Mouse (Mus musculus): ENCODE data around the gene Dctn2. TPM values are rescaled to one million over a fixed set of nuclear protein-coding genes. Genes with fewer than 3 reads are reported as not detected.

Gene Dctn2
- polyA plus RNA-seq, 1 experiment, result 200 TPM

DNA sequence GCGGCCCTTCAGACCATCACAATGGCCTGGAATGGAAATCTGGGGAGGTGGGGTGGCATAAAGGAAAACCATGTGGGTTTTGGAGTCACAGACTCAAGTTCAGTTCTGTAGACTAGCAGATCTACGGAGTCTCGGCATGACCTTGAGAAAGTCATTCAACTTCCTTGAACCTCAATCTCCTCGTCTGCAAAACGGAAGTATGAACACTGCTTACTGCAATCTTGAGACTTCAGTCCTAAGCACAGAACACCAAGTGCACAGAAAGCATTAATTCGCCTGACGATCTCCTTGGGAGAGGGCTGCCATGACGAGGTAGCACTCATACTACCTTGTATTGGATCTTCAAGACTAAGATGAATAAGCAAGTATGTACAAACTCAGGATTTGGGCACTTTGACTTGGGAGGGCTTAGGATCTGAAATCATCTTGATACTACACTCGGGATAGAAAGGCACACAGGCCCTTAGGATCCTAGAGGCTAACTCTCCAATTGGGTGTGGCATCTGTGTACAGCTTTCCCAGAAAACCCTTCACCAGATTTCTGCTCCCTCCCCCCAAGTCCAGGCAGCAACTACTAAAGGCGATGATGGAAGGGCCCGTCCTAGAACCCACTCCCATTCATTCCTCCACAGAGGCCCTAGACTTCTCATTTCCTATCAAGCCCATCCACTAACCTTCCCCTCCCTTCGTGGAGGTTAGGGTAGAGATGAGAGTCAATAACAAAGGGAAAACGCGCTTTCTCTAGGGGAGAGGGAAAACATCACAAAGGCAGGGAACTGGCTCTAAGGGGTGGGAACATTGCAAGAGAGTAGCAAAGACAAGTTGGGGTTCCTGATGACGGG, 4.2 kb upstream of the Dctn2 start:
- H3K4me1 ChIP-seq (replicated peaks; ENCODE audit: control insufficient read depth, insufficient read depth, low read length), result peaks cover 13% of the 10 kb centered on the region
- no peak overlapping the region for H3K4me3 ChIP-seq (ENCODE audit: control insufficient read depth, insufficient read depth, low read length)
- H3K27me3 ChIP-seq (ENCODE audit: control insufficient read depth, insufficient read depth, low read length), result no peaks in the 10 kb centered on the region
- TF ChIP-seq POLR2A (IDR thresholded peaks at IDR 0.05; ENCODE audit: control insufficient read depth, extremely low read depth, insufficient read depth, low read length, poor library complexity) (no peak), CTCF (IDR thresholded peaks at IDR 0.05; ENCODE audit: borderline replicate concordance, control insufficient read depth, extremely low read depth, insufficient read depth, low read length, poor library complexity) (no peak)
- no peaks in the 10 kb centered on the region for H3K36me3 ChIP-seq (ENCODE audit: control insufficient read depth, insufficient read depth, low read length)
- DNase-seq, result no peak
- H3K27ac ChIP-seq (ENCODE audit: control insufficient read depth, insufficient read depth, low read length), result no peak overlapping the region
- WGBS, result 83% methylated on average over 15 of the region's 15 CpGs

GRCm38 (mm10) chr10:127262548-127263398, 3.4 kb upstream of the Dctn2 start, which contains the start of gene Kif5a:
Gene Kif5a (minus strand): TSS chr10:127263348.
- WGBS, result 8% methylated on average over 53 of the region's 53 CpGs

GRCm38 (mm10) chr10:127263631-127264030, 2.5 kb upstream of the Dctn2 start:
- WGBS, result 80% methylated on average over 3 of the region's 3 CpGs
- Histone ChIP-seq H3K4me3 (ENCODE audit: control insufficient read depth, insufficient read depth, low read length) (no peak overlapping the region), H3K27me3 (ENCODE audit: control insufficient read depth, insufficient read depth, low read length) (no peaks in the 10 kb centered on the region), H3K4me1 (replicated peaks; ENCODE audit: control insufficient read depth, insufficient read depth, low read length) (peaks cover 19% of the 10 kb centered on the region), H3K36me3 (ENCODE audit: control insufficient read depth, insufficient read depth, low read length) (no peaks in the 10 kb centered on the region), H3K27ac (ENCODE audit: control insufficient read depth, insufficient read depth, low read length) (no peak overlapping the region)
- DNase-seq, result no peak
- no peak for TF ChIP-seq POLR2A (IDR thresholded peaks at IDR 0.05; ENCODE audit: control insufficient read depth, extremely low read depth, insufficient read depth, low read length, poor library complexity)
- TF ChIP-seq CTCF (IDR thresholded peaks at IDR 0.05; ENCODE audit: borderline replicate concordance, control insufficient read depth, extremely low read depth, insufficient read depth, low read length, poor library complexity), result no peak

More at GRCm38 (mm10) chr10:127262548-127263398, 3.4 kb upstream of the Dctn2 start, which contains the start of gene Kif5a:
- Histone ChIP-seq H3K27me3 (ENCODE audit: control insufficient read depth, insufficient read depth, low read length) (no peaks in the 10 kb centered on the region), H3K4me1 (replicated peaks; ENCODE audit: control insufficient read depth, insufficient read depth, low read length) (peaks cover 19% of the 10 kb centered on the region), H3K27ac (ENCODE audit: control insufficient read depth, insufficient read depth, low read length) (no peak within 1 kb of the TSS), H3K4me3 (ENCODE audit: control insufficient read depth, insufficient read depth, low read length) (peak within 1 kb of the TSS; percentile 28), H3K36me3 (ENCODE audit: control insufficient read depth, insufficient read depth, low read length) (no peaks in the 10 kb centered on the region)
- no peak for TF ChIP-seq CTCF (IDR thresholded peaks at IDR 0.05; ENCODE audit: borderline replicate concordance, control insufficient read depth, extremely low read depth, insufficient read depth, low read length, poor library complexity)
- no peak for TF ChIP-seq POLR2A (IDR thresholded peaks at IDR 0.05; ENCODE audit: control insufficient read depth, extremely low read depth, insufficient read depth, low read length, poor library complexity)
- DNase-seq, result peak; percentile 64

GRCm38 (mm10) chr10:127264336-127264735, 1.8 kb upstream of the Dctn2 start:
- no peak for DNase-seq
- Histone ChIP-seq H3K4me3 (ENCODE audit: control insufficient read depth, insufficient read depth, low read length) (no peak overlapping the region), H3K4me1 (replicated peaks; ENCODE audit: control insufficient read depth, insufficient read depth, low read length) (peaks cover 19% of the 10 kb centered on the region), H3K27ac (ENCODE audit: control insufficient read depth, insufficient read depth, low read length) (no peak overlapping the region), H3K27me3 (ENCODE audit: control insufficient read depth, insufficient read depth, low read length) (no peaks in the 10 kb centered on the region), H3K36me3 (ENCODE audit: control insufficient read depth, insufficient read depth, low read length) (no peaks in the 10 kb centered on the region)
- 93% methylated on average over 8 of the region's 8 CpGs for WGBS
- TF ChIP-seq CTCF (IDR thresholded peaks at IDR 0.05; ENCODE audit: borderline replicate concordance, control insufficient read depth, extremely low read depth, insufficient read depth, low read length, poor library complexity) (no peak), POLR2A (IDR thresholded peaks at IDR 0.05; ENCODE audit: control insufficient read depth, extremely low read depth, insufficient read depth, low read length, poor library complexity) (no peak)

DNA sequence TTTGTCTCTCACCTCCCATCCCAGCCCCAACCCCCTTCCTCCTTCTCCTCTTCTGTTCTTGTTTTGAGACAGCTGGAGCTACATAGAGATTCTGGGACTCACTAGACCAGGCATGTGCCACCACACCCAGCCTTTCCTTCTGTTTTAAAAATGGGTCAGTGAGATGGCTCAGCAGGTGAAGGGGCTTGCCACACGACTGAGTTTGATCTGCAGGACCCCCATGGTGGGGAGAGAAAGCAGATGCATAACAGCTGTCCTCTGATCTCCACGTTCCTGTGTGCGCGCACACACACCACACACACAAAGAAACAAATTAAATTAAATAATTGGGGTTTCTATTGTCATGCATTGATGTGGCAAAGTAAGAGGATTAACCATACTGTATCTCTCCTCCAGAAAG, 1.2 kb upstream of the Dctn2 start:
- TF ChIP-seq POLR2A (IDR thresholded peaks at IDR 0.05; ENCODE audit: control insufficient read depth, extremely low read depth, insufficient read depth, low read length, poor library complexity) (no peak), CTCF (IDR thresholded peaks at IDR 0.05; ENCODE audit: borderline replicate concordance, control insufficient read depth, extremely low read depth, insufficient read depth, low read length, poor library complexity) (no peak)
- Histone ChIP-seq H3K4me3 (ENCODE audit: control insufficient read depth, insufficient read depth, low read length) (no peak overlapping the region), H3K27me3 (ENCODE audit: control insufficient read depth, insufficient read depth, low read length) (no peaks in the 10 kb centered on the region), H3K27ac (ENCODE audit: control insufficient read depth, insufficient read depth, low read length) (no peak overlapping the region), H3K36me3 (ENCODE audit: control insufficient read depth, insufficient read depth, low read length) (no peaks in the 10 kb centered on the region), H3K4me1 (replicated peaks; ENCODE audit: control insufficient read depth, insufficient read depth, low read length) (peaks cover 19% of the 10 kb centered on the region)
- DNase-seq, result no peak
- 89% methylated on average over 4 of the region's 4 CpGs for WGBS

GRCm38 (mm10) chr10:127265727-127266111, 449 bp upstream of the Dctn2 start:
- Histone ChIP-seq H3K27me3 (ENCODE audit: control insufficient read depth, insufficient read depth, low read length) (no peaks in the 10 kb centered on the region), H3K36me3 (ENCODE audit: control insufficient read depth, insufficient read depth, low read length) (no peaks in the 10 kb centered on the region), H3K27ac (ENCODE audit: control insufficient read depth, insufficient read depth, low read length) (no peak overlapping the region), H3K4me3 (ENCODE audit: control insufficient read depth, insufficient read depth, low read length) (no peak overlapping the region), H3K4me1 (replicated peaks; ENCODE audit: control insufficient read depth, insufficient read depth, low read length) (peaks cover 19% of the 10 kb centered on the region)
- TF ChIP-seq CTCF (IDR thresholded peaks at IDR 0.05; ENCODE audit: borderline replicate concordance, control insufficient read depth, extremely low read depth, insufficient read depth, low read length, poor library complexity), result no peak
- no peak for TF ChIP-seq POLR2A (IDR thresholded peaks at IDR 0.05; ENCODE audit: control insufficient read depth, extremely low read depth, insufficient read depth, low read length, poor library complexity)
- DNase-seq, result no peak
- 43% methylated on average over 4 of the region's 4 CpGs for WGBS

Measured in thymus, adult 2 months (tissue).